Mouse (Mus musculus) CH12.LX (cell line): Measurements from ENCODE around the gene Olfr1130.

Experiments used
- CHD1 ChIP-seq: IDR thresholded peaks from 2 replicates; pipeline ENCODE4 v1.6.1; 2012; ENCODE audit warnings: low read depth, low read length, improper control_type of control experiment, inconsistent platforms
- CTCF ChIP-seq, 2 experiments: IDR thresholded peaks in 1 of 2; conservative IDR thresholded peaks in 1 of 2; 2 replicates each; pipeline ENCODE4 v1.5.1; 2011 to 2012; ENCODE audit warnings: low read depth in 2 of 2, low read length in 2 of 2, improper control_type of control experiment in 1 of 2, inconsistent platforms in 1 of 2, mild to moderate bottlenecking in 1 of 2, moderate library complexity in 1 of 2
- E2F4 ChIP-seq: IDR thresholded peaks from 2 replicates; pipeline ENCODE4 v1.6.1; 2011; ENCODE audit warnings: low read depth, low read length, improper control_type of control experiment; ENCODE audit not compliant: insufficient replicate concordance
- MAX ChIP-seq: IDR thresholded peaks from 2 replicates; pipeline ENCODE4 v1.6.1; 2011; ENCODE audit warnings: low read length, improper control_type of control experiment
- MXI1 ChIP-seq: IDR thresholded peaks from 2 replicates; pipeline ENCODE4 v1.6.1; 2011; ENCODE audit warnings: mild to moderate bottlenecking, low read depth, low read length, improper control_type of control experiment
- MYC ChIP-seq: IDR thresholded peaks from 2 replicates; pipeline ENCODE4 v1.6.1; 2011; ENCODE audit warnings: low read depth, mild to moderate bottlenecking, improper control_type of control experiment, low read length
- POLR2A ChIP-seq: IDR thresholded peaks from 2 replicates; pipeline ENCODE4 v1.6.1; 2011; ENCODE audit warnings: low read depth, mild to moderate bottlenecking, improper control_type of control experiment, low read length
- TCF12 ChIP-seq: IDR thresholded peaks from 2 replicates; pipeline ENCODE4 v1.6.1; 2014; ENCODE audit warnings: low read depth, mild to moderate bottlenecking, inconsistent platforms, low read length, improper control_type of control experiment
- UBTF ChIP-seq: IDR thresholded peaks from 2 replicates; pipeline ENCODE4 v1.6.1; 2012; ENCODE audit warnings: low read depth, mild to moderate bottlenecking, inconsistent platforms, low read length, improper control_type of control experiment, moderate library complexity
- USF1 ChIP-seq: IDR thresholded peaks from 2 replicates; pipeline ENCODE4 v1.6.1; 2014; ENCODE audit warnings: low read depth, mild to moderate bottlenecking, inconsistent platforms, low read length, improper control_type of control experiment
- ZKSCAN1 ChIP-seq: IDR thresholded peaks from 2 replicates; pipeline ENCODE4 v1.6.1; 2012; ENCODE audit warnings: low read depth, inconsistent platforms, low read length, improper control_type of control experiment, borderline replicate concordance

DNA sequence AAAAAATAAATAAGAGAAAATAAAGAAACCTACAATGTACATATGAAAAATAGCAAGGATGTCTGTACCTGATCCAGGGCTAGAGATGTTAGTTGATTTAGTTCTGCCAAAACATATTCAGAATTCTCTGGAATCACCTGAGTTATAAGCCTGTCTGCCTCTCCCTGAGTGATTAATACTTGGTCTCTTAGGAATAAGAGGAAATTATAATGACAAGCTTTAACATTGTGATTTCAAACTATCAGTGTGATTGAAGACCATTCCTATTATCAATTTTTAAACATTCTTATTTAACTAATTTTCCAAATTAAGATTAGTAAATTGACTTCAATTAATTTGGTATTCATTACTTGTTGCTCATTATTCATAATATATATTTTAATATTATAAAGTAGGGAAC lies 41.3 kb downstream of the Olfr1130 start, which contains the start of gene Olfr1133:
- no peak for TF ChIP-seq USF1
- no peak for TF ChIP-seq E2F4
- no peak for TF ChIP-seq ZKSCAN1
- no peak for TF ChIP-seq MAX
- no peak for TF ChIP-seq POLR2A
- TF ChIP-seq CTCF (conservative IDR thresholded peaks at IDR 0.05 in 1 of 2, IDR thresholded peaks at IDR 0.05 in 1 of 2; ENCODE audit: low read depth in 2 of 2, low read length in 2 of 2), result no peak
- TF ChIP-seq MXI1, result no peak
- TF ChIP-seq CHD1, result no peak
- TF ChIP-seq TCF12, result no peak
- TF ChIP-seq UBTF, result no peak
- TF ChIP-seq MYC, result no peak
